Mouse (Mus musculus): Measurements from ENCODE around the gene Mtus2. TPM values are rescaled to one million over a fixed set of nuclear protein-coding genes. Genes with fewer than 3 reads are reported as not detected.

Gene Mtus2
- polyA plus RNA-seq, 1 experiment from 2014 or later = 15.0 TPM

GRCm38 (mm10) chr5:148248236-148248635, 291.1 kb downstream of the Mtus2 start:
- no peaks in the 10 kb centered on the region for H3K36me3 ChIP-seq
- peaks cover 11% of the 10 kb centered on the region for H3K9me3 ChIP-seq
- no peak overlapping the region for H3K4me3 ChIP-seq
- no peak for DNase-seq (ENCODE audit: low spot score)
- no peaks in the 10 kb centered on the region for H3K27me3 ChIP-seq (ENCODE audit: insufficient read depth, poor library complexity, severe bottlenecking)
- 54% methylated on average over 2 of the region's 2 CpGs for WGBS
- peaks cover 5% of the 10 kb centered on the region for H3K4me1 ChIP-seq (replicated peaks)
- no peak overlapping the region for H3K27ac ChIP-seq

GRCm38 (mm10) chr5:148251847-148252246, 294.7 kb downstream of the Mtus2 start:
- Histone ChIP-seq H3K27ac (no peak overlapping the region), H3K27me3 (ENCODE audit: insufficient read depth, poor library complexity, severe bottlenecking) (no peaks in the 10 kb centered on the region), H3K36me3 (no peaks in the 10 kb centered on the region), H3K9me3 (no peaks in the 10 kb centered on the region), H3K4me3 (no peak overlapping the region), H3K4me1 (replicated peaks) (peaks cover 7% of the 10 kb centered on the region)
- no peak for DNase-seq (ENCODE audit: low spot score)

DNA sequence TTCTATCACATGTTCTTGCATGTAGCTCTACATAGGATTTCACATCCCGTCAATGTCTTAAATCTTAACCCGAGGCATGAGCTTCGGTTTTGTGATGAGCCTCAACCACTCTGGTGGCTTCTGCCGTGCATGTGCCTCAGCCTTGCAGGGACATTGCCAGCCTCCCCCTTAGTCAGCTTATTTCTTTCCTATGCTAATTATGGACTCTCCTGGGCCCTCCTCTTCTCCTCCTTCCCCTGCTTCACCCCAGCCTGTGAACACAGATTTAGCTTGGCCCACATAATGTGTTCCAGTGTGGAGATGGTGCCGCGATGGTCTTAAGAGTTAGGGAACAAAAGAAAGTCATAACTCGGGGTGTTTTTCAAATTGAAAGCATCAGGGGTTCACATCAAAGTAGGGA, 304.9 kb downstream of the Mtus2 start:
- no peak overlapping the region for H3K4me3 ChIP-seq
- H3K27ac ChIP-seq = no peak overlapping the region
- peaks cover 13% of the 10 kb centered on the region for H3K4me1 ChIP-seq (replicated peaks)
- peaks cover 36% of the 10 kb centered on the region for H3K27me3 ChIP-seq (ENCODE audit: insufficient read depth, poor library complexity, severe bottlenecking)
- peaks cover 3% of the 10 kb centered on the region; the same call in 1 of the 2 replicates for H3K9me3 ChIP-seq
- no peak for DNase-seq (ENCODE audit: low spot score)
- no peaks in the 10 kb centered on the region for H3K36me3 ChIP-seq
- WGBS = 88% methylated on average over 7 of the region's 7 CpGs

DNA sequence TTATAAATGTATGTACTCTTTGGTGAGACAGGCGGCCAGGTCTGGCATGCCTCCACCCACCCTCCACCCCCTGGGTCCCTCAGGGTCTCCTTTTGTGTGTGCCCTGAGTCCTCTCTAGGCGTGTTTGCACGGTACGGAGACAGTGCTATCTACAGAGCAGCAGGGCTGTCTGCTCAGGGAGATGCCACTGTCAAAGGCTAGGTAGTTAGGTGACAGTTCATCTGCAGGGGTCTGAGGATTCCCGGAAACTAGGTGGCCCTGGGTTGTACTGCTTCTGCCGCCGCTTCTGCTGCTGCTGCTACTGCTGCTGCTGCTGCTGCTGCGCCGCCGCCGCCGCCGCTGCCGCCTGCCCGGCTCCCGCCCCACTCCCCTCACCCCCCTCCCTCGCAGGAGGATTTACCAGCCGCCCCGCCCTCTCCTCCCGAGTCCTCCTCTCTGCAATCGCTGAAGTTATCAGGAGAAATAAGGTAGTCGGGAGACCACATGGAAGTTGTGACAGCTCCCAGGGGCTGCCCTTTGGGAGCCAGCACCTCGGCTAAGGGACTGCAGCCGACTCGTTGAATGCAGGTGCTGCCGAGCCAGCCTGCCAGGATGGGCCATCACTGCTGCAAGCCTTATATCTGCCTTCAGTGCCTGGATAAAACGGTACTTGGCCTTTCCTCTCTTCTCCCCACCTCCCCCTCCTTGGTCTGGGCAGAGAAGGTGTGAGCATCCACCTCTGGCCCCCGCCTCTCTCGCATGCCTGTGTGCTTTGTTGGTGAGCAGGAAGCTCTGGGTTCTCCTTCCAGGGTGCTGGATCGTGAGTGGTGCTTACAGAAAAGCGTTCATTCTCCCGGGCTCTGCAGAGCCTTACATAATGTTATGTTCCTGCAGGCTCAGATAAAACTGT, 307.9 kb downstream of the Mtus2 start:
- 1% methylated on average over 32 of the region's 32 CpGs for WGBS
- H3K27me3 ChIP-seq (ENCODE audit: insufficient read depth, poor library complexity, severe bottlenecking) = peaks cover 36% of the 10 kb centered on the region
- no peaks in the 10 kb centered on the region for H3K36me3 ChIP-seq
- peak overlapping the region; percentile 68 for H3K4me3 ChIP-seq
- peaks cover 3% of the 10 kb centered on the region; the same call in 1 of the 2 replicates for H3K9me3 ChIP-seq
- peak; percentile 62 for DNase-seq (ENCODE audit: low spot score)
- H3K27ac ChIP-seq = peak overlapping the region; percentile 72
- peaks cover 13% of the 10 kb centered on the region for H3K4me1 ChIP-seq (replicated peaks)

GRCm38 (mm10) chr5:148266841-148267240, 309.7 kb downstream of the Mtus2 start:
- Histone ChIP-seq H3K27me3 (ENCODE audit: insufficient read depth, poor library complexity, severe bottlenecking) (peaks cover 36% of the 10 kb centered on the region), H3K4me1 (replicated peaks) (peaks cover 13% of the 10 kb centered on the region), H3K36me3 (no peaks in the 10 kb centered on the region), H3K27ac (no peak overlapping the region), H3K4me3 (no peak overlapping the region), H3K9me3 (peaks cover 3% of the 10 kb centered on the region; the same call in 1 of the 2 replicates)
- WGBS = 73% methylated on average over 2 of the region's 2 CpGs
- DNase-seq (ENCODE audit: low spot score) = no peak

DNA sequence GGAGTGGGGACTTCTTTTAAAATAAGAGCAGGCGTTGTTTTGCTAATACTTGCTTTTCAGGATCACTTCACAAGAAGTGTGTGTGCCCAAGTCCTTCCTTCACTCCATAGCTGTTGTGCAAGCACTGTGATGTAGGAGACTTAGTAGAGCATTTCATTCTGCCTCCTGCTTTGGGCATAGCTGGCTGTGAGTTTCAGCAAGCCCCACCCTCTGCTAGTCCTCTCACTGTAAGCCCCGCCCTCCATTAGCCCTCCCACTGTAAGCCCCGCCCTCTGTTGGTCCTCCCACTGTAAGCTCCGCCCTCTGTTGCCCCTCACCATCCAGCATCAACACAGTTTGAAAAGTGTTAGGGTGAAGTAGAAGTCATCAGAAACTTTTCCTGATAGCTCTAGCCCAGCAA, 310.3 kb downstream of the Mtus2 start:
- Histone ChIP-seq H3K9me3 (peaks cover 3% of the 10 kb centered on the region; the same call in 1 of the 2 replicates), H3K4me3 (no peak overlapping the region), H3K36me3 (no peaks in the 10 kb centered on the region), H3K27ac (no peak overlapping the region), H3K27me3 (ENCODE audit: insufficient read depth, poor library complexity, severe bottlenecking) (peaks cover 36% of the 10 kb centered on the region), H3K4me1 (replicated peaks) (peaks cover 13% of the 10 kb centered on the region)
- DNase-seq (ENCODE audit: low spot score) = no peak
- 71% methylated on average over 4 of the region's 4 CpGs for WGBS

DNA sequence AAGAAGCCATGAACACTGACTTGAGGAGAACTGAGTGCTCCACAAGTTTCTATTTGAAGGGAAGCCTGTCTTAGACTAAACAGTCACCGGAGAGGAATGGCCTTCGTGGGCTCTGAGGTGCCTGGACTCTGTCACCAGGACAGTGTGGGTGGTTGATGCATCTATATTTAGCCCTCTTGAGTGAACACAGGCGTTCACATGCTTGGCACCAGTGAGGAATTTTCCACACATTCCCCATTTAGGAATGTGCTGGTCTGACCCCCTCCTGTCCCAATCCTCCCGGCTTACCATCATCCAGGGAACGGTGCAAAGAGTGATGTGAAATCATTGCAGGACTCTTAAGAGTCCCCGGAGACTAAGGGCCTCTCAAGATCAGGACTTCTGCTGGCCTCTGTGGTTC, 314.9 kb downstream of the Mtus2 start:
- no peak overlapping the region for H3K27ac ChIP-seq
- 85% methylated on average over 6 of the region's 6 CpGs for WGBS
- no peaks in the 10 kb centered on the region for H3K36me3 ChIP-seq
- no peaks in the 10 kb centered on the region for H3K9me3 ChIP-seq
- H3K4me1 ChIP-seq (replicated peaks) = no peaks in the 10 kb centered on the region
- DNase-seq (ENCODE audit: low spot score) = no peak
- H3K27me3 ChIP-seq (ENCODE audit: insufficient read depth, poor library complexity, severe bottlenecking) = no peaks in the 10 kb centered on the region
- no peak overlapping the region for H3K4me3 ChIP-seq

- H3K9me3 ChIP-seq = no peaks in the 10 kb centered on the region
- H3K4me3 ChIP-seq = no peak overlapping the region
- H3K27ac ChIP-seq = no peak overlapping the region
- 92% methylated on average over 6 of the region's 6 CpGs for whole genome bisulfite sequencing
- no peak for DNase-seq (ENCODE audit: low spot score)
- H3K36me3 ChIP-seq = no peaks in the 10 kb centered on the region
- no peaks in the 10 kb centered on the region for H3K27me3 ChIP-seq (ENCODE audit: insufficient read depth, poor library complexity, severe bottlenecking)
- H3K4me1 ChIP-seq (replicated peaks) = no peaks in the 10 kb centered on the region
These were observed 315.7 kb downstream of the Mtus2 start for GRCm38 (mm10) chr5:148272771-148273170.

- Histone ChIP-seq H3K27me3 (ENCODE audit: insufficient read depth, poor library complexity, severe bottlenecking) (no peaks in the 10 kb centered on the region), H3K4me1 (replicated peaks) (no peaks in the 10 kb centered on the region), H3K27ac (no peak overlapping the region), H3K9me3 (no peaks in the 10 kb centered on the region), H3K36me3 (no peaks in the 10 kb centered on the region), H3K4me3 (no peak overlapping the region)
- WGBS = 85% methylated on average over 8 of the region's 8 CpGs
- no peak for DNase-seq (ENCODE audit: low spot score)
These were observed 321.1 kb downstream of the Mtus2 start for GRCm38 (mm10) chr5:148278233-148278632.

GRCm38 (mm10) chr5:148280321-148280720, 323.2 kb downstream of the Mtus2 start:
- no peaks in the 10 kb centered on the region for H3K9me3 ChIP-seq
- 89% methylated on average over 5 of the region's 5 CpGs for WGBS
- no peaks in the 10 kb centered on the region for H3K27me3 ChIP-seq (ENCODE audit: insufficient read depth, poor library complexity, severe bottlenecking)
- H3K27ac ChIP-seq = no peak overlapping the region
- DNase-seq (ENCODE audit: low spot score) = no peak
- no peaks in the 10 kb centered on the region for H3K4me1 ChIP-seq (replicated peaks)
- no peak overlapping the region for H3K4me3 ChIP-seq
- H3K36me3 ChIP-seq = no peaks in the 10 kb centered on the region

DNA sequence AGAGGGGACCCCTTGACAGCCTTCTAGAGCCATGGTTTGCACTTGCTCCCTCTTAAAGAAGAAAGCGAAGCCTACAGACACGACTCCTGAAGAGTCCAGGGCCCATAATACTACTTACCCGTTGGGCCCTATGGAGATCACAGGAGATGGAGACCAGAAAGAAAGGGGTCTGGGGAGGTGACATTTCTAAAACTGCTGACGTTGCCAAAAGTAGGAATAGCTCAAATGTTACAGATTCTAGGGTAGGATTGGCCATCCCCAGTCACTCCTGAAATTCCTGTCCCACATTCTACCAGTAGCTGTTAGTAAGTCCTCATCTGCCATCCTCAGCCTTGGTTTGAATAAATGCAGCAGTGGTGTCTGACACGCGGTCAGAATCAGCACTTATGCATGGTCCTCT, 325.0 kb downstream of the Mtus2 start:
- Histone ChIP-seq H3K4me1 (replicated peaks) (no peaks in the 10 kb centered on the region), H3K36me3 (no peaks in the 10 kb centered on the region), H3K9me3 (no peaks in the 10 kb centered on the region), H3K27me3 (ENCODE audit: insufficient read depth, poor library complexity, severe bottlenecking) (no peaks in the 10 kb centered on the region), H3K4me3 (no peak overlapping the region), H3K27ac (no peak overlapping the region)
- 80% methylated on average over 6 of the region's 6 CpGs for WGBS
- no peak for DNase-seq (ENCODE audit: low spot score)

GRCm38 (mm10) chr5:148282631-148283030, 325.5 kb downstream of the Mtus2 start:
- Histone ChIP-seq H3K27me3 (ENCODE audit: insufficient read depth, poor library complexity, severe bottlenecking) (no peaks in the 10 kb centered on the region), H3K27ac (no peak overlapping the region), H3K36me3 (no peaks in the 10 kb centered on the region), H3K4me1 (replicated peaks) (no peaks in the 10 kb centered on the region), H3K4me3 (no peak overlapping the region), H3K9me3 (no peaks in the 10 kb centered on the region)
- WGBS = 95% methylated on average over 5 of the region's 5 CpGs
- no peak for DNase-seq (ENCODE audit: low spot score)

GRCm38 (mm10) chr5:148283177-148283576, 326.1 kb downstream of the Mtus2 start:
- Histone ChIP-seq H3K9me3 (no peaks in the 10 kb centered on the region), H3K36me3 (no peaks in the 10 kb centered on the region), H3K4me1 (replicated peaks) (no peaks in the 10 kb centered on the region), H3K4me3 (no peak overlapping the region), H3K27me3 (ENCODE audit: insufficient read depth, poor library complexity, severe bottlenecking) (no peaks in the 10 kb centered on the region), H3K27ac (no peak overlapping the region)
- 76% methylated on average over 2 of the region's 2 CpGs for WGBS
- no peak for DNase-seq (ENCODE audit: low spot score)
